Mouse (Mus musculus) kidney, postnatal 10 days (tissue): ENCODE measurements at regions not wholly inside any gene's neighbourhood (a gene's known extent, or its start where the extent isn't known, plus 50 kb on each side); places are given as distances from the start of the nearest gene placed in this dataset.
"Not testable (repeated sequence)": the region's sequence is repeated elsewhere in the genome, so short reads cannot be mapped to it uniquely, and the experiment has no call there.

Experiments
- DNase-seq: peaks from one replicate; pipeline ENCODE4 v3.0.0; 2021; ENCODE audit warnings: mixed read lengths

DNA sequence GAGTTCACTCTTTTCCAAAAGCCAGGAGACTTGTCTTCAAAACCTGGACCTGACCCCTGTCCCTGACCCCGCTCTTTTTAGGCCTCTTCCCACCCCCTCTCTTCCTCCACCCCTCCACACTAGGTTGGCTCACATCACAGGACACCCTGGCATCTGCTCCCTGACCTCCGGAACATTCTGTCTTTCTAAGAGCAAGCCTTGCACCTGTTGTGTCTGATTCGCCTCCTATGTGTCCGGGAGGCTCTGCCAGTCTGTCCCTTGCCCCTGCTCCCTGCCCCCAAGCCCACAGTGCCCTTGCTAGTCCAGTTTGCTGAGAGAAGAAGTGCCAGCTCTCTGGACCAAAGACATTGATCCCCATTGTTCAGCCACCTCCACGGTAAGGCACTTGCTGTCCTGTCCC lies 138.3 kb upstream of the Ajap1 start:
- DNase-seq, result no peak

DNA sequence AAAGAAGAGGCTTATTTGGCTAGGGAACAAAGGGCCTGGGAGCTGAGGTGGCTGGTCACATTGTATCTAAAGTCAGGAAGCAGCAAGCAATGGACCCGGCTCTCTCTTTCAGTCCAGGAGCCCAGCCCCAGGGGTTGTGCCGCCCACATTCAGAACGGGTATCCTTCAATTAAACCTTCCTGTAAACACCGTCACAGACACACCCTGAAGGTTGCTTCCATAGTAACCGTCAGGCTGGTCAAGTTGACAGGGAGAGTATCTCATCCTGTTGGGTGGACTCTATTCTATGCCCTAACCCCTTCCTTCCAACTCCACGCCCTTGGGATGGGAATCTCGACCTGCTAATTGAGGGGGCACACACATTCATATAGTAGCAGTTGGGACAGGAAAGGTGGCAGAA lies 148.6 kb upstream of the Ajap1 start:
- no peak for DNase-seq

DNA sequence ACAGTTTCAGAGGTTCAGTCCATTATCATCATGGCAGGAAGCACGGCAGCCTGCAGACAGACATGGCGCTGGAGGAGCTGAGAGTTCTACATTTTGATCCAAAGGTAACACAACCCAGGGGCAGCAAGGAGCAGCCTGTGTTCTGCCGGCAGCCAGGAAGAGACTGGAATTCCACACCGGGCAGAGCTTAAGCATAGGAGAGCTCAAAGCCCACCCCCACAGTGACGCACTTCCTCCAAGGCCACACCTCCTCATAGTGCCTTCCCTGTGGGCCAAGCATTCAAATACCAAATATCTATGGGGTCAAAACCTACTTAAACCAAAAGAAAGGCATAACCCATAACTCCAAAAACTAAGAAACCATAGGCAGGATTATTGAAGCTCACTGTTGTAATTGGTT lies 149.4 kb upstream of the Ajap1 start:
- DNase-seq, result no peak

DNA sequence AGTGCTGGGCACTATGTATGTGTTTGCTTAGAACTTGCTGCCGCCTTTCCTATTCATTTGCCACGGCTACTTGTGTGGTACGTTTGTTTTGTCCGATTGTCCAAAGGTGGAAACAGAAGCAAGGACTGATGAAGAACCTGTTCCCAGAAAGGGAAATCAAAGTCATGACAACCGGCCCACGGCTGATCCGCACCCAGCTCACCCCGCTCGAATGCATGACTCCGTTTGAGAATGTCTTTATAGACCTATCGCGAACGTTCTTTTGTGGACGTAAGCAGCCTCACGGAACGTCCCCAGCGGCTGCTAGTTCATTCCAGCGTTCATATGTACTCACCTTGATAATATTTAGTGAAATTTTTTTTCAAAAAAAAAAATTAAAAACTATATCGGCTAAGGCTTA lies 149.9 kb upstream of the Ajap1 start:
- no peak for DNase-seq

DNA sequence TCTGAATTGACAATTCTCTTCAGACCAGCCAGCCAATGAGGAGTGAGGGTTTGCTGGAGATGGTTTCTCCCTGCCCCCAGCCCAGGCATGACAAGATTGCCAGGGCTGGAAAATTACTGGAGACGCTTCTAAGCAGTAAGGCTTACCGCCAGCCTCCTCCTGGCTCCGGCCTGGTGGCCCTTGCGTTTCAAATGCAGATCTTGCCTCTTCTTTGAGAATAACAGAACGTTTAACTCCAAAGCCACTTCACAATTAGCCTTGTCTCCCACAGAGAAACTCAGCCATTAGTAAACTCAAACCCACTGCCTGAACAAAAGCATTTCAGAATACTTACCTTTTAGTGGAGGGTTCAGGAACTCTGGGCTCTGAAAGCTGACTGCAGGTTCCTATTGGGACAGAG lies 150.6 kb upstream of the Ajap1 start:
- DNase-seq, result no peak

DNA sequence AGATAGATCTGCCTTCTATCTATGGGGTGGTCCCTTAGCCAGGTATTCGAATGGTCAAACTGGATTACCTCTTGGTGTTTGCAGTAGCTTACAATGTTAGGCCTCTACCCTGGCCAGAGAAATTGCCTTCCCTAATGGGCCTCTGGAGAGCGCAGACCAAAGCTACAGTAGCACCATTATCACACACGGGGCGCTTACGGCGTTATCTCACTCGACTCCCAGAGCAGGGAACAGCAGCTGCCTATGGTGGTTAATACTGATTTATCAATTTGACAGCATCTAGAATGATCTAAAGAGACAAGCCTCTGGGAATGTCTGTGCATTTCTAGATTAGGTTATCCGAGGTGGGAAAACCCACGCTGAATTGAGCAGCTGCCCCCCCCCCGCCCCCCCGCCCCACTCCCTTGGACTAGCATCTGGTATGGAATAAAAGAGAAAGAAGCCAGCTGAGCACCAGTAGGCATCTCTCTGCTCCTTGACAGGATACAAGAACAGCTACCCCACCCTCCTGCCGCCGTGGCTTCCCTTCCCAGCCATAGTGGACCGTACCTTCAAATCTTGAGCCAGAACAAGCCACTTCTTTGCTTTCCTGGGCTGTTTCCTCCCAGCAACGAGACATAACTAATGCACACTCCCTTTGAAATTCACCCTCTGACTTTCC lies 151.7 kb upstream of the Ajap1 start:
- no peak for DNase-seq

DNA sequence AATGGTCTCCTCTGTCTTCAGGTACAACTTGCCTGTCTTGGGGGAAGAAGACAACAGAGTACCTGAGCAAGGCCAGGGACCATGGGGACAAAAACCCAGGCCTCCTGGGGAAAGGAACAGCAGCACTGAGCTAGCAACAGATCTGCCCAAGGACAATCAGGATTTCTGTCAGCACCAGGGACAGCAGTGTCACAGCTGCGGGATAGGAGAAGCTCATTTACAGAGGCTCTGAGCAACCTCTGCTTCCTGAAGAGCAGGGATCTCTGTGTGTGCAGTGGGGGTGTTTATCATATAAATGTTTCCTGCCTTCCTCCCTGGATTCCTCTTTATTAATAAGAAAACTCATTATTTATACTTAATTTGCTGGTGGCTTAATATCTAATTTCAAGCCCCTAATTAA lies 155.4 kb upstream of the Ajap1 start:
- DNase-seq, result peak; percentile 31

DNA sequence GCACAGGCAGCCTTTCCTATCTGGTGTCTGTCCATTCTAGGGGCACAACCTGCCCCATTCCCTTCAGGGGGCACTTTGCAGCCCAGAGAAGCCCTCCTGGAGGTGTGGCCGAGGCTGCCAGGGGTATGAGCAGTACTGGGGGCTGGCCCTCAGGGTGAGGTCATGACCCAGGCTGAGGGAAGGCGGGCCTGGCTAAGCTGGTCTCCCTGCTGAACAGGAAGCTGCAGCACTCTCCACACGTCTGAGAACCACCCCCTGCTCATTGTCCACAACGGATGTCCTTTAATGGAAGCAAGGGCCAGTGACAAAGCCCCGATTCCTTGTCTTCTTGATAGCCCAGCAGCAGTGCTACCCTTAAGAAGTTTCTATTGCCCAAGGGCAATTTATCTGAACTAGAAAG lies 169.2 kb upstream of the Ajap1 start:
- peak; percentile 7 for DNase-seq

DNA sequence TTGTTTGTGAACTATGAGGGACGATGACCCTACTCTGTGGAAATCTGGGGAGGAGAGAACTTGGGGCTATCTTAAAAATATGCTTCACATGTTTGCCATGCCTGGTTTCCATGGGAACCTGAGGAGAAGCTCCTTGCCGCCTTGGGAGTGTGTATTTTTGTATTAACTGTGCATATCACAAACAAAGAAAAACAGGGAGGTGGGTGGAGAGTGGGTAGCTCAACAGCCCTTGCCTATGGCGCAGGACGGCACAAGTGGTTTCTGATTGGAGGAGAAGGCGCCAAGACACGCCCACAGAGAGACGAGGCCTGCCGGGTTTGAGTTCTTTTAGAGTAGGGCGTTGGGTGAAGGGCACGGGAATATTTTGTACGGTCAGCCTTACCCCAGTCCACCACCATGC lies 170.2 kb upstream of the Ajap1 start:
- DNase-seq, result no peak

DNA sequence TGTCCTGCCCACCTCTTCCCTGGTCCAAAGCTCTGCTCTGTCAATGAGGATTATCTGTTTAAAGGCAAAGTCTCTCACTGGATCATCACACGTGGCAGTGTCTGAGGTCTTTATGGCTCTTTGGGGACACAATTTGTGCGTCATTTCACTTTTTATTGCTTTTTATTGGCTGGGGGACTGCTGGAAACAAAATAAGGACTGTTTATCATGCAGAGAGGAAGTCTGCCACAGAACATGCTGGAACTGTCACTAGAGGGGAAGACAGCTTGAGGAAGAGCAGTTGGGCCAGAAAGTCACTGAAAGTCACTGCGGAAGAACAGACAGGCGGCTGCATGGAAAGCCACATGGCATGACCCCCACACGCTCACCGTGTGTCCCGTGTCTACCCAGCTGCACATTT lies 180.1 kb upstream of the Ajap1 start:
- peak; percentile 35 for DNase-seq

DNA sequence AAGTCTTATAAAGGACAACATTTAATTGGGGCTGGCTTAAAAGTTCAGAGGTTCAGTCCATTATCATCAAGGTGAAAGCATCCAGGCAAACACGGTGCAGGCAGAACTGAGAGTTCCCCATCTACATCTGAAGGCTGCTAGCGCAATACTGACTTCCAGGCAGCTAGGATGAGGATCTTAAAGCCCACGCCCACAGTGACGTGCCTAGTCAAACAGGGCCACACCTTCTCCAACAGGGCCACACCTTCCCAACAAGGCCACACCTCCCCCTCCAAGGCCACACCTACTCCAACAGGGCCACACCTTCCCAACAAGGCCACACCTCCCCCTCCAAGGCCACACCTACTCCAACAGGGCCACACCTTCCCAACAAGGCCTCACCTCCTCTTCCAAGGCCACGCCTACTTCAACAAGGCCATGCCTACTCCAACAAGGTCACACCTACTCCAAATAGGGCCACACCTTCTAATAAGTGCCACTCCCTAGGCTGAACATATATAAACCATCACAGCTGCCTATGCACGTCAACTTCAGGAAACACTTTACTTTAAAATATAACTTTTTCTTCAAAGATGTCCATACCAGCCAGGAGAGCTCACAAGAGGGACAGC lies 184.1 kb upstream of the Ajap1 start:
- DNase-seq, result not testable (repeated sequence)

DNA sequence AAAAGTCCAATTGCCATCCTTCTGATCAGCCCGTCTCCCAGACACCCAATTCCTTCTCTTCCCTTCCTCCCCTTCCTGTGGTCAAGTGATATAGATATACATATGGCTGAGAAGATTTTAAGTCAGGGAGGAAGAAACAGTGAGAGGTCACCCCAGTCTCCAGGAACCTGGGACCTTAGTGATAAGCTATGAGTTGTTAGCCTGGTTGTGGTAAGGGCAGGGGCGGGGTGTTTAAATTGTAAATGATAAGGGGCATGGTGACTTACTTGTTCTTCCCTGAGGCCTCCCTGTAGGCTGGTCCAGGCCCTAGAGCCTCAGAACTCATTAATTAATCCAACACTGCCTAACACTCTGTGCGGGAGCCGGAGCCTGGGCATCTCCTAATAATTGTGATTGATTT lies 186.5 kb upstream of the Ajap1 start:
- no peak for DNase-seq

DNA sequence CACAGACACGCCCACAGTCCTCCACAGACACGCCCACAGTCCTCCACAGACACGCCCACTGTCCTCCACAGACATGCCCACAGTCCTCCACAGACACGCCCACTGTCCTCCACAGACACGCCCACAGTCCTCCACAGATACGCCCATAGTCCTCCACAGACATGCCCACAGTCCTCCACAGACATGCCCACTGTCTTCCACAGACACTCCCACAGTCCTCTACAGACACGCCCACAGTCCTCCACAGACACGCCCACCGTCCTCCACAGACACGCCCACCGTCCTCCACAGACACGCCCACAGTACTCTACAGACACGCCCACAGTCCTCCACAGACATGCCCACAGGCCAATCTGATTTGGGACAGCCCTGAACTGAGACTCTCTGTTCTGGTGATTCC lies 187.6 kb upstream of the Ajap1 start:
- no peak for DNase-seq

DNA sequence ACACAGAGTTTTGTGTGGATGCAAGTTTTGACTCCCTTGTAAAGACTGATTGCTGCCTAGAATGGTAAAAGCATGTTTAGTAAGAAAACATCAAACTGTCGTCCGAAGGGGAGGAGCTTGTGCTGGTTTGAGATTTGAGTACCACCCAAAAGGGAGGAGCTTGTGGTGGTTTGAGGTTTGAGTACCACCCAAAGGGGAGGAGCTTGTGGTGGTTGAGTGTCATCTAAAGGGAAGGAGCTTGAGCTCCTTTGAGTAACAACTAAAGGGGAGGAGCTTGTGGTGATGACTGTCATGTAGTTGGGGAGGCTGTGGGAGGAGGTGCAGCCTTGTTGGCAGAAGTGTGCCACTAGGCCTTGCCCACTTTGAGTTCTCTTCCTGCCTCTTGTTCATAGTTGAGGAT lies 192.8 kb upstream of the Ajap1 start:
- DNase-seq, result no peak

DNA sequence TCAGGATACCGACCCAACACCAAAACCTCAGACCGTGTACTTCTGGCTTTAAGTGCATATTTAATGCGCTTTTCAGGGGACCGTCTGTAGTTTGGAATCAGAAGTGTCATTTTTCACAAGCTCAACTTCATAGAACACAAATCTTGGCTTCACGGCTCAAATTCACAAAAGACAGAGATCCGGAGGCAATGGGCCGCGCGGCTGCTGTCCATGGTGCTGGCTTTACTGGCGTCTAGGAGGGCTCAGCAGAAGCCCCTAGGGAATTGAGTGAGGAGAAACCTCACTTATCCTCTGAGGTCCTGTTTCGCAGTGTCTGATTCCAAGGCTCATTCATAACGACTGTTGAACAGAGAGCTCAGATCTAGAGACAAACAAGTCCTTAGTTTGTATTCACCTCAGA lies 196.5 kb upstream of the Ajap1 start:
- DNase-seq, result peak; percentile 78

DNA sequence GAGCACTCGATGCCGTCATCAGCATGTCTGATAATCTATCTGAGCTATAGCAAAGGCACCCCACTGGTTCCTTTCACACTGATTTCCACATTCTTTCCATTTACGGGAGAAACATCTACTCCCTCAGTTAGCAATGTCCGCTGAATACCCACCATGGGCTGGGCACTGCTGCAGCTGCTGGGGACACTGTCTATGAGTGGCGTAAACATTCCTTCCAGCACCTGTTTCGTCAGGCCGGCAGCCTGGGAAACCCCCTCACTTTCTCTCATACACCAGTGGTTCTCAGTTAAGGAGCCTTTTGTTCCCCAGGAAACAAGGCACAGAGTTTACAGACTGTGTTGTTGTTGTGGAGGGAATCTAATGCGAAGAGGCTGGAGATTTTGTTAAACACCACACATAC lies 205.8 kb upstream of the Ajap1 start:
- DNase-seq, result no peak

DNA sequence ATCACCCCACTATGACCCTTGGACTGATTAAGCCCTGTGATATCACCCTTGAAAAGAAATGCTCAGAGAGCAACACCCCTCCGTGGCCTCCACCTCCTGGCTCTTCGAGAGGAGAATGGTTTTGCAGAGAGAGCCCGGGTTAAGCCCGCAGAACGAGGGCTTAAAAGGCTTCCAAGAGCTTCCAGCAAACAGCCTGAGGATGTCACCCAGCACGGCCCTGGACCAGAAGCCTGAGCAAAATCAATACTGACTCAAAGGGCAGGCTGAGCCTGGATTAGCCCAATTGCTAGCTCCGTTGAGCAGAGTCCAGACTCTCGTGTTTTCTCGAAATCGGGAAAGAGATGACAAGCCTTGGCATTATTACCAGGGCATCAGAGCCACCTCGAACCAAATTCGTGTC lies 211.3 kb upstream of the Ajap1 start:
- DNase-seq, result no peak

DNA sequence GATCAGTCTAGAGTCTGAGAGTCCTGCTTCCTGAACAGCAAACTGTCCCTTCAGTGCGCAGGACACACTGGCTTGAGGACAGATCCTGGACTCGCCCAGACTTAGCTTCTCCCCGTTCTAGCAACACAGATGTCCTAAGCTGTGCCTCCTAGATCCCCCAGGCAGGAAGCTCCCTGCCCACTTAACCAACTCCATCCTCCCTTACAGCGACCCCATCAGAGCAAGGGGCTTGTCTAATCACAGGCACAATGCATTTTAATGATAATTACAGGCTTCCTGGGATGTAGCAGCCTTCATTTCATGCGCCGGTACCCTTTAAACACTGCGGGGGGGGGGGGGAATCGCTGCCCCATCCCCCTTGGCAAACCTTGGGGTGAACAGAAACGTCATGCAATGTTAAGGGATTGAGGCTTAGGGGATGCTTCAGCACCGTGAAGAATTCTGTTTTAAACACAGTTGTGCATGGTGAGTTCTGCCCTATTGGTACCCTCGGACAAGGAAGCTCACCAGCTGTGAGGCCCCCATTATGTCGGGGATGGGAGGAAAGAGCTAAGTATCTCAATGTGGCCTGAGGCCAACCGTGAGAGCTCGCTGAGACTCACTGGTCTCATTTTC lies 213.9 kb upstream of the Ajap1 start:
- no peak for DNase-seq

DNA sequence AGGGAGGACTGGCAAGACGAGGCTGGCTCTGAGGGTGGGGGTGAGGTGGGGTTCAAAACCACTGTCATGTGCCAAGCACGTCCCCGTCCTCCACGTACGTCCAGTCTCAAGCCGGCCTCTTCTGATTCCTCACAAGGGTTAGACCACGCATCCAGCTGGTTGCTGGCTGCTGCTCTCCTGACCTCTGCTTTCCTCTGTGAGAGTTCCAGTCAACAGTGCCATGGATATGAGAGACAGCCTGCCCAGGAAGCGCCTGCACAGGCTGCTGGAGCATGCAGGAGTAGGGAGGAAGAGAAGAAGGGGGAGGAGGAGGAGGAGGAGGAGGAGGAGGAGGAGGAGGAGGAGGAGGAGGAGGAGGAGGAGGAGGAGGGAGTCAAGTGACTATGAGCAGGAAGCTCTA lies 224.6 kb upstream of the Ajap1 start:
- peak; percentile 36 for DNase-seq

DNA sequence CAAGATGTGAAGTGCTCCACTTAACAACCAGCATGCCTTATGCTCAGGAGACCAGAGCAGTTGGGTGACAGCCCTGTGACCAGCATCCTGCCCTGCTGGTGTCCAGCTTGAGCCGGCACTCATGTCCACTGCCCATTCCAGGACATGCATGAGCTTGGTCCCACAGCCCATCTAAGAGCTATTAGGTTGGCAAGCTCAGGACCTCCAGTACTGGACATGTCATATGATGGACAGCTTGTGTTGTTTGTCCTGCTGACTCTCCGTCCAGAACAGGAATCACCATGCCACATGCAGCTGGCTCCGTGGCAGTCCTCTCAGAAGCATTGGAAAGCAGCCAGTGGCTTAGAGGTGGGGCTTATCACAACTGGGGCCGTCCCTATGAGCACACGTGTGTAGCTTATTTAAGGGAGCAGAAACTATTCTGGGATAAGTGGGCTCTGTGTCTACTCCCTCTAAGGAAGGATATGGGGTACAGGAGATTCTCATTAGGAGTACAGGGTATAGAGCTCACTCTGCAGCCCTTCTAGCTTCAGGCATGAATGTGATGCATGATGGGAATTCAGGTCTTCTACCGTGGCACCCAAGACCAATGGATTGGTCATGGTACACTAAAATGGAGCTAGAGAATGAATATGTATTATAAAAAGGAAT lies 232.5 kb upstream of the Ajap1 start:
- DNase-seq, result no peak

DNA sequence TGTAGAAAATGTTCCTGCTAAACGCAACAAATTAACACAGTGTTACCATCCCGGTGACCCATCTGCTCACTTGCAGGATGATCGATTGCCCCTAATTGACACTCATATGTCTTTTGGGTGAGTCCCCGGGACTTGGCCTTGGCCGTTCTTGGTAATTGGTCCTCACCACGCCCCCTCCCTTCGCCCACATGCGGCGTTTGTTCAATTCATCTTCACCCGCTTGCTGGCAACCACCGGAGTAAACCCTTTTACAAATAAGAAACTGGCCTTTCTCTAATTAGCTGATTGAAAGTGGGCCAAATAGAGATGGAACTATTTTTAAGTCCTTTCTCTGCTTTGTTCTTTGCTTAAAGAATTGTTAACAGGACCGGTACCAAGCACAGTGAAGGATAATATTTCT lies 234.7 kb upstream of the Ajap1 start:
- DNase-seq, result no peak

DNA sequence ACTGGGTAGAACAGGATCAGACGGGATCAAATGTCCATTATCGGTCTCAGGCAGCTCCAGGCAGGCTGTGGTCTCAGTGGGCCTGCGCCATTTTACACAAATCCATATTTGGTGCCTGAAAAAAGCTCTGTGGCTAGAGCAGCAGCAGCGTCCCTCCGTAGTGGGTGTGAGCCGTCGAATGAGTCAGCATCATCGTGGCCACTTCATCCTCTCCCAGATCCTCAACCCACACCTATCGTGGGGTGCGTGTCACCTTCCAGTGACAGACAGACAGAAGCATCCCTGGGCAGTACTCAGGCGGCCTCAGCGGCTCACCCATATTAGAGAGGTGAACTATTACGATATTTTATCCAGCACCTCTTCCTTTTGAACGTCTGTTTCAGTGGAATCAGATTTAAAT lies 233.0 kb upstream of the A430005L14Rik start:
- DNase-seq, result no peak

DNA sequence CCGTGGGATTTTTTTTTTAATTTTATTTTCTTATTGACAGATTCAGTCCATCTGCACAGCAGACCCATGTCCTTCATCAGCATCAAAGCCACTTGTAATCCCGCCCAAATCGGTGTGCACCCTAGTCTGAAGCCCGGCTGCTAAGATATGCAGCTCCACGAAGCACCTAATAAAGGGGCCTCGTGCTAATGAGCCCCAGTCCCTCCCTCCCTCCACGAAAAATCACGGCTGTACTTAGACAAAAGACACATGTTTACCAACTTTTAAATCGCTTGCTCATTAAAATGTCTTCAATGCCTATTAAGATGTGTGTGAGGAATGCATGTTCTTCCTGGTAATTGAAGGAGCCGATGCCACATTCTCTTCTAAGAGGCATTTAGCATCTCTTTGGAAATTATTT lies 229.8 kb upstream of the A430005L14Rik start:
- DNase-seq, result no peak

DNA sequence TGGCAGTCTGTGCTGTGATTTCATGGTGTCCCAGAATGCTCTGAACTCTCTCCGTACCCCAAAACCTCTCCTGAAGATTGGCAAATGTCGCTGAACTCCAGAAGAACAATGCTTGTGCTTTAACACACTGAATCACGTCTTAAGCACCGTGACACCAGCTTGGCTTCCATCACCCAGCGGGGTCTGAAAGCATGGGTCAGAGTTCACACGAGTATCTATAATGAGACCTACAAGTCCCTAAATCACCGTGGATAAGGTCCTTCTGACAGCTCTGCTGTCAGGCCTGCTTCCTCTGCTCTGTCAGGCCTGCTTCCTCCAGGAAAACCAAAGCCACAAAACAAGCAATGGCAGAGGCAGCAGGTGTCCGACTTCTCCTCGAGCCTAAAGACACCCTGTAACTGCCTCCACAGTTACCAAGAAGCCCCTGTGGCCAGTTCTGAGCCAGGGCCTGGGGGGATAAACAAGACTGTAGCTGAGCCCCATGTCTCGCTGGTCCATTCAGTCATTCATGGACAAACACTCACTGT lies 229.1 kb upstream of the A430005L14Rik start:
- DNase-seq, result no peak
